Mouse (Mus musculus): Measurements from ENCODE around the gene Mrpl11.

The Mrpl11 gene

GRCm38 (mm10) chr19:4992904-4993303 lies 31.0 kb downstream of the Mrpl11 start:
- peak; percentile 92 for DNase-seq (ENCODE audit: low read depth)

- DNase-seq (ENCODE audit: low read depth): no peak
Measured at GRCm38 (mm10) chr19:4994043-4994442, 32.1 kb downstream of the Mrpl11 start.

- no peak for DNase-seq (ENCODE audit: low read depth)
Measured at GRCm38 (mm10) chr19:4999445-5000140, 37.6 kb downstream of the Mrpl11 start.

GRCm38 (mm10) chr19:5001666-5002406 lies 39.9 kb downstream of the Mrpl11 start:
- DNase-seq (ENCODE audit: low read depth): peak; percentile 74

- peak; percentile 55 for DNase-seq (ENCODE audit: low read depth)
Measured at GRCm38 (mm10) chr19:5003644-5004043, 41.7 kb downstream of the Mrpl11 start.

GRCm38 (mm10) chr19:5004925-5005324 lies 43.0 kb downstream of the Mrpl11 start:
- DNase-seq (ENCODE audit: low read depth): no peak

- peak; percentile 67 for DNase-seq (ENCODE audit: low read depth)
Measured at GRCm38 (mm10) chr19:5013138-5013537, 51.2 kb downstream of the Mrpl11 start.

- peak; percentile 78 for DNase-seq (ENCODE audit: low read depth)
Measured at GRCm38 (mm10) chr19:5014961-5015398, 53.0 kb downstream of the Mrpl11 start.

- DNase-seq (ENCODE audit: low read depth): no peak
Measured at GRCm38 (mm10) chr19:5016221-5016742, 54.3 kb downstream of the Mrpl11 start.

Measured in 416B (cell line).